Mouse (Mus musculus) limb, embryonic 12.5 days (tissue): ENCODE results near the gene Dnajc5g. TPM values are rescaled to one million over a fixed set of nuclear protein-coding genes. Genes with fewer than 3 reads are reported as not detected.

Source experiments
- ATAC-seq: fragments of 200-750 bp; cut with Nextera tagmentation; 2 replicates; pipeline ENCODE4 v1.8.0; 2017; ENCODE audit warnings: low read depth, moderate TSS enrichment; ENCODE audit not compliant: insufficient number of reproducible peaks, insufficient read depth, low FRiP score, low TSS enrichment
- H3K27ac ChIP-seq: fragments of 300-500 bp; sonication (generic); 2 replicates; pipeline ENCODE4 v1.5.1; 2016; ENCODE audit warnings: mild to moderate bottlenecking, moderate library complexity
- H3K27me3 ChIP-seq: fragments of 300-500 bp; sonication (generic); 2 replicates; pipeline ENCODE4 v1.6.1; 2016; ENCODE audit warnings: mild to moderate bottlenecking, moderate library complexity
- H3K36me3 ChIP-seq: fragments of 300-500 bp; sonication (generic); 2 replicates; pipeline ENCODE4 v1.6.1; 2016; ENCODE audit warnings: mild to moderate bottlenecking, moderate library complexity
- H3K4me1 ChIP-seq: fragments of 300-500 bp; sonication (generic); replicated peaks from 2 replicates; pipeline ENCODE4 v1.6.1; 2016
- H3K4me2 ChIP-seq: fragments of 300-500 bp; sonication (generic); 2 replicates; pipeline ENCODE4 v1.6.1; 2016; ENCODE audit warnings: mild to moderate bottlenecking, moderate library complexity
- H3K4me3 ChIP-seq: fragments of 300-500 bp; sonication (generic); replicated peaks from 2 replicates; pipeline ENCODE4 v1.5.1; 2016; ENCODE audit warnings: mild to moderate bottlenecking
- H3K9ac ChIP-seq: fragments of 300-500 bp; sonication (generic); replicated peaks from 2 replicates; pipeline ENCODE4 v1.6.1; 2016; ENCODE audit warnings: mild to moderate bottlenecking, moderate library complexity
- H3K9me3 ChIP-seq: fragments of 300-500 bp; sonication (generic); 2 replicates; pipeline ENCODE4 v1.6.1; 2016; ENCODE audit warnings: mild to moderate bottlenecking, moderate library complexity
- WGBS: fragments of 180-500 bp; shearing (Covaris S2); methylation state at CpG from one replicate; pipeline ENCODE4 v1.1.7; 2016; 5-methylcytosine and 5-hydroxymethylcytosine counted together
- polyA plus RNA-seq: library from polyadenylated mRNA; unstranded; fragments of >200 nt; fragmentation: Nextera tagmentation; extraction: Ambion mirVana; gene quantifications from 2 replicates; pipeline ENCODE4 v1.2.1, GENCODE M21; 2016

The Dnajc5g gene
- polyA plus RNA-seq, 1 experiment from 2014 or later, result not detected

DNA sequence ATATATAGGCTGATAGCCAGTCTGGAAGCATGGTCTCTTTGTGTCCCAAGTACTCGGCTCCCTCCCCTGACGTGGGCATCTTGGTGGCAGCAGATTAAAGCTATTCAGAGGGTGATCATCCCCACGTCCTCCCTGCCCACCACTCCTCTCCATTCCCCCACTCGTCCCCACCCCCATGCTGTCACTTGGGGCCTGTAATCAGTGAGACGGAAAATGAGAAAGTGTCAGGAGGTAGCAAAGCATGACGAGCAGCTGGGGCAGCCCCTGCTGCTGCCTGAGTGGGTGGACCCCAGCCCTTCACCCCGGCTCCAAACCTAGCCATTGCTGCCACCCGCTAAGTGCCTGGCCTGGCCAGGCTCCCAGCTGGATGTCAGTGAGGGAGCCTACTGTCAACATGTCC, 22.1 kb upstream of the Dnajc5g start:
- H3K9ac ChIP-seq, result no peak overlapping the region
- peaks cover 3% of the 10 kb centered on the region for H3K36me3 ChIP-seq
- peaks cover 49% of the 10 kb centered on the region for H3K27me3 ChIP-seq
- no peak for ATAC-seq
- no peaks in the 10 kb centered on the region for H3K9me3 ChIP-seq
- H3K27ac ChIP-seq, result no peak overlapping the region
- H3K4me1 ChIP-seq, result 0 out of 2 replicates have a peak, but pooled peaks cover 10% of the 10 kb centered on the region
- WGBS, result 18% methylated on average over 8 of the region's 8 CpGs
- H3K4me3 ChIP-seq, result no peak overlapping the region
- no peak overlapping the region for H3K4me2 ChIP-seq

DNA sequence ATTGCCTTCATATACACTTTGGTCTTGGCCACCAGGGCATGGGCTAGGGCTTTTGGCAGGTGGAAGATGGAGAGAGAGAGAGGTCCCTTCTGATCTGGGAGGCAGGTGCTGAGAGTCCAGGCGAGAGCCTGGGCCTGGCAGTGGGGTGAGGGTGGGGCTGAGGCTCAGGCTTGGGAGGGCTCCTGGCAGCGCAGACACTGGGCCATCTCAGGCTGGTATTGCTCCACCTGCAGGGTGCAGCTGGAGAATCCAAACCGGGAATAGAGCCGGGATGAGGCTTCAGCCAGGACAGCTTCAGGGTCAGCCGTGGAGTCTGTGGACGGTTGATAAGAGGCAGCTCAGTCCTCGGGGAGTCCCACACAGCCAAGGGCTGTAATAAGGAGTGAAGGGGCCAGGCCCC, 19.5 kb upstream of the Dnajc5g start:
- H3K36me3 ChIP-seq, result no peaks in the 10 kb centered on the region
- no peak overlapping the region for H3K9ac ChIP-seq
- no peaks in the 10 kb centered on the region for H3K9me3 ChIP-seq
- 32% methylated on average over 7 of the region's 7 CpGs for WGBS
- H3K4me2 ChIP-seq, result no peak overlapping the region
- ATAC-seq, result no peak
- H3K27ac ChIP-seq, result no peak overlapping the region
- no peak overlapping the region for H3K4me3 ChIP-seq
- 0 out of 2 replicates have a peak, but pooled peaks cover 10% of the 10 kb centered on the region for H3K4me1 ChIP-seq
- H3K27me3 ChIP-seq, result peaks cover 75% of the 10 kb centered on the region

DNA sequence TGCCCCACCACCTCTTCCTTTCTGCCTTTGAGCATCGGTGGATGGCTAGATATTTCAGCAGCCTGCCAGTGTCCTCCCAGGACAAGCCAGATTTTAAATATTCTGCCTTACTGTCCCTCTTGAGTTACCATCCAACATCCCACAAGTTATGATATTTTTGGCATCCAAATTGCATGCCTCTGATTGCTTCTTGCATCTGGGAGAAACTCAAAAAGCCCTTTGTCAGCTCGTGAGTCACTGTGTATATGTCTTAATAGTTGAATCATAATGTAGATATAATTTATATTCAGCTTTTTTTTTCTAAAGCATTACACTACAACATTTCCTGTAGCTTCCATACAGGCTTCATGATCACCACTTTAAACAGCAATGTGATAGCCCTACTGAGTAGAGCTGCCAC, 19.0 kb upstream of the Dnajc5g start:
- Histone ChIP-seq H3K27me3 (peaks cover 80% of the 10 kb centered on the region), H3K9ac (no peak overlapping the region), H3K36me3 (no peaks in the 10 kb centered on the region), H3K4me2 (no peak overlapping the region), H3K9me3 (no peaks in the 10 kb centered on the region), H3K4me1 (0 out of 2 replicates have a peak, but pooled peaks cover 10% of the 10 kb centered on the region), H3K4me3 (no peak overlapping the region), H3K27ac (no peak overlapping the region)
- 76% methylated on average over 2 of the region's 2 CpGs for WGBS
- ATAC-seq, result no peak

DNA sequence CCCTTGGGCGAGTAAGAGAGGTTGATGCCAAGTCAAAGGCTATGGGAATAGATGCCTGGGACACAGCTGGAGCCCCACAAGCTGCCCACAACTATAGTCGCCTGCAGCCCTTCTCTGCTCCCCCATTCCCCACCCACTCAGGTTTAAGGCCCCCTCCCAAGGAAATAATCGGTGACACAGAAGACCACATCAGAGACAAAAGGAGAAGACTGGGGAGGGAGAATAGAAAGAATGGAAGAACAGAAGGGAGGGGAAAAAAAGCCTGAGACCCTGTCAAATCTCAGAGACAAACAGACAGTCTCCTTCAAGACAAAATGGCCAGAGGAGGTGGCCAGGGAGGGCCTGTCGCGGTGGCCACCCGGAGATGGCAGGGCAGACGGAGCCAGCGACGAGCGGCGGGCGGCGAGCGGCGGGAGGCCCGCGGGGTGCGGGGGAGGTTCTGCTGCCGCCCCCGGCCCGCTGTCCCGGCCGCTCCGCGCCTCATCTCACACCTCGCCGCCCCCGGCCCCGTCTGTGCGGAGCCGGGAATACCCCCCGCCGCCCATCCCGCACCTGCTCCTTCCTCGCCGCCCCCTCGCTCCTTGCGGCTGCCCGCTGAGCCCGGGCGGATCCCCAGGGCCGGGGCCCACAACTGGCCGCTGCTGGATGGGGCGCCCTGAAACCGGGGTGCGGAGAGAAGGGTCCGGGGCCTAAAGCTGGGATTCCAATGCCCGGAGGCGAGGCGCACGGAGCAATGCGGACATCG, 13.7 kb upstream of the Dnajc5g start:
- Histone ChIP-seq H3K27ac (no peak overlapping the region), H3K4me3 (peak overlapping the region; percentile 43), H3K9me3 (no peaks in the 10 kb centered on the region), H3K36me3 (no peaks in the 10 kb centered on the region), H3K4me2 (peak overlapping the region; percentile 69), H3K9ac (peak overlapping the region; percentile 52), H3K27me3 (peaks cover 100% of the 10 kb centered on the region), H3K4me1 (peaks cover 30% of the 10 kb centered on the region)
- WGBS, result 3% methylated on average over 52 of the region's 53 CpGs
- no peak for ATAC-seq

DNA sequence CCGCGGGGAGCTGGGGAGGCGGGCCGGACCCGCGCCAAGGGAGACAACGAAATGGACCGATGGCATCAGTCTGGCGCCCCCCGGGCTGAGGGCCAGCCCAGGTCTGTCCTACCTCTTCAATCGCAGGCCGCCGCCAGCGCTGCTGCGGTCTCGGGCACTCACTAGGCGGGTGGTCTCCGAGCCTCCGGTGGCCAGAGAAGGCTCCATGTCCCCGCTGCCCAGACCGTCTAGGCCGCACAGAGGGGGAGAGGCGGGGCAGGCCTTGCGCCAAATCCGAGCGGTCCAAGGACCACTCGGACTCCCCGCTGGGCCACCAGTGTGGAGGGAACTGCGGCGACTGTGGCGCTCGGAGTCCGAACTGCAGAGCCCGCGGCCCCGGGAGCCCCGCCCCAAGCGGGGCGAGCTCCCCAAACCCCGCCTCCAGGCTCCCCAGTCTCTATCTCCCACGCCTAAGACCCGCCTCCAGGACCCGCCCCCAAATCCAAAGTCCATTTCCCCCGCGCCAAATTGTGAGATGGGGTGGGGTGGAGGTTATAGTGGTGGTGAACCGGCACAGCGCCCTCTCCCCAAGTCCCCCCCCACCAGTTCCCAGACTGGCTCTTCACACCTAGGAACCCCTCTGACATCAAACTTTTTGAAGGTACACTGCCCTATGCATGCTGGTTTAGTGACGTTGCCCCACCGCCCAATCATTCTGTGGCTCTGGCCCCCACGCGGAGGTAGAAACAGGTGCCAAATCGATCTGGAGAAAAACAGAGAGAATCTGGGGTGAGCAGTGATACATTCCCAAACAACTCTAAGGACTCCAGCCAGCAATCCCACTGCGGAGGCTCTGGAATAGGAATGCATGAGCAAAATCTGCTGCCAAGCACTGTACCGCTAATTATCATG, 12.7 kb upstream of the Dnajc5g start:
- H3K9ac ChIP-seq, result peak overlapping the region; percentile 52
- peaks cover 30% of the 10 kb centered on the region for H3K4me1 ChIP-seq
- H3K36me3 ChIP-seq, result no peaks in the 10 kb centered on the region
- peak overlapping the region; percentile 43 for H3K4me3 ChIP-seq
- under 1% methylated on average over 54 of the region's 54 CpGs for WGBS
- peaks cover 100% of the 10 kb centered on the region for H3K27me3 ChIP-seq
- peak; percentile 33 for ATAC-seq
- H3K9me3 ChIP-seq, result no peaks in the 10 kb centered on the region
- H3K4me2 ChIP-seq, result peak overlapping the region; percentile 69
- no peak overlapping the region for H3K27ac ChIP-seq

DNA sequence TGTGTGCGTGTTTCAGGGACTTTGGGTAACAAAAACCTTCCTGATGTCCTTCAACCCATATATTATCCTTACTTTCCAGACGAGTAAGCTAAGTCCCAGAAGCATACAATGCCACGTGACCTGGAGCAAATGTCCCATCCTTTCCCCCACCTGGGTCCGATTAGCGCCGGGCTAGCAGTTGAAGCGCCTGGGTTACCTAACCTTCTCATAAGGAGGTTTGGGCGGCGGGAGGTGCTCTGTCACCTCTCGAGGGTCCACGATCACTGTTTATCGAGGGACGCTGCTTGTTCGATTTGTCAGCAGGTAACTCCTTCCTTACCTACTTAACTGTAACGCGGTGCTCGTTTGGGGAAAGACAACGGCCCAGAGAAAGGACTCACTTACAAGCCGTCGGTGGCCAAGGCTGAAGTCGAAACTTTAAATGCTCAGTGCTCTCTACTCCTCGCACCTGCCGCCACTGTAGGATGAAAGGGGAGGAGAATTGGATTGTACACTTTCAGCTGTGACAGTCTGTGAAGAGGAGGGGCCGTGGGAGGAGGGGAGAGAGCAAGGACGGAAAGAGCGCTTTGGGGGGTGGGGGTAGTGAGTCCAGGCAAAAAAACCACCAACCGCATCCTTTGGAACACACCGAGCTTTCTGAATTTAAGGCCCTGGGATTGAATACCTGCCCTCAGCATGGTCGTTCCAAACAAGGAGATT, 11.8 kb upstream of the Dnajc5g start:
- Histone ChIP-seq H3K27ac (no peak overlapping the region), H3K9me3 (no peaks in the 10 kb centered on the region), H3K27me3 (peaks cover 99% of the 10 kb centered on the region), H3K4me1 (peaks cover 30% of the 10 kb centered on the region), H3K9ac (no peak overlapping the region), H3K36me3 (no peaks in the 10 kb centered on the region), H3K4me2 (peak overlapping the region; percentile 69), H3K4me3 (peak overlapping the region; percentile 26)
- 3% methylated on average over 28 of the region's 29 CpGs for WGBS
- ATAC-seq, result no peak

DNA sequence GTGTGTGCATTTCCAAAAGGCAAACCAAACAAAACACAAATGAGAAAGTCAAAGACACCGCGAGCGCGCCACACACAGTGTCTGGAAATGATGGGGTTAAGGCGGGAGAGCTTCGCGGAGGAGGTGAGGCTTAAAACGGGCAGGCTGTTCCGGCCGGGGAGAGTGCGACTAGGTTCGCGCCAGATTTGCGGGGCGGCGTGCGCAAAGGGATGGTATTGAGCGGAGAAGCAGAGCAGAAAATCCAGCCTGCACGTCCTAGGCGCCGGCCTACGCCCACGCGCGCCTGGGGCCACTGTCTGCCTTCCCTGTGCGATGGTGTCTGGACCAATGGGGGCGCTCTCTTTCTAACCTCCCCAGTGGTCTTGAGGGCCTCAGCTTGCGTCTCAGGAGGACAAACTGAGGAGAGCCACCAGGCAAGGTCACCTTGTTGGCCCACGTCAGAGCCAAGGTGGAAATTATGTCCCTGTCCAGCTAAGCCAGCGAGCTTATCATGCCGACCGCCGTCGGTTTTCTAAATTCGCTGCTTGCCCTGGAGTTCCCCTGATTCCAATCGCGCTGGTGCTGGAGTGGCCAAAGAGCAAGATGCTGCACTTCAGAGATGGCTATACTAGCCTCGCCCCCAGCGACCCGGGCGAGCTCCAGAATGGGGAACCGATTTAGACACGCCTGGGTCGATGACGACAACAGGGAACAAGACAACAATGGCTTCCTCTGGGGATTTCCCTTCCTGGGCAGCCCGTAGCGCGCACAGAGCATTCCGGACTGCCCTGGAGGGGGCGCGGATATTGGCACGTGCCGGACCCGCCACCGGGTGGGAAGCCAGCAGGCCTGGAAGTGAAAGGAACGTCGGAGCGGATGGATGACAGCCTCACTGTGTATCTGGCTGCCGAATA, 11.0 kb upstream of the Dnajc5g start:
- Histone ChIP-seq H3K9me3 (no peaks in the 10 kb centered on the region), H3K27me3 (peaks cover 98% of the 10 kb centered on the region), H3K4me1 (peaks cover 30% of the 10 kb centered on the region), H3K9ac (no peak overlapping the region), H3K4me2 (peak overlapping the region; percentile 69), H3K27ac (no peak overlapping the region), H3K4me3 (peak overlapping the region; percentile 26), H3K36me3 (no peaks in the 10 kb centered on the region)
- ATAC-seq, result no peak
- under 1% methylated on average over 59 of the region's 59 CpGs for WGBS

DNA sequence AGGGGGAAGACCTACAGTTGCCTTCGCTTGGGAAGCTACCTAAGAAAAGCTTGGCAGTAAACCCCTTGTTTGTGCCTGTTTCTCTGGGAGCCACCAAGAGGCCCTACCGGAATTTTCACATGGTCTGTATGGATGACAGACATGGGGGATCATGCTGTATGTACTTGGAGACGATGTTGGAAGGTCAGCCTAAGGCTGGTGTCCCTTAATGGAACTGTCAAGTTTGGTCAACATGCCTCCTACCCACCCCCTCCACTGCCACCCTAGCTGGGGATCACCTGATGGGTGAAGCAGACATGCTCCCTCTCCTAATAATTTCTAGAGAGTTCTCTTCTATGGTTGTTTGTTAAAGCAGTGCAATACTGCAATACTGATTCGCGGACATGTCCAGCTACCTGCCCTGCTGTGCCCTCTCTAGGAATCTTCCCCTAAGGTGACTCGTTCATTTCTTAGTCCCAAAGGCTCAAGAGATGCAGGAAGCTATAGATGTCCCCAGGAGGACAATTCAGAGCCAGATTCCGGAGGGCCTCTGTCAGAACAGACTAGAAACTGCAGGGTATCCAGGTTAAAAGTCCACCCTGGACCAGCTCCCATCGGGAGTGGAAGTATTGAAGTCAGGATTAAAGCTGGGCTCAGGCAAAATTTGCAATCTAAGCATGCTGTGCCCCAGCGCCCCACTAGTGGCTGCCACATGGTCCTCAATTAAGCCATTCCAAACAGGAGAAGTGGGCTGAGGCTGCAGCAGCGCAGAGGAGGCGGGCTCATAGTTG, 10.2 kb upstream of the Dnajc5g start:
- H3K9ac ChIP-seq, result no peak overlapping the region
- H3K27ac ChIP-seq, result no peak overlapping the region
- H3K4me2 ChIP-seq, result peak overlapping the region; percentile 69
- H3K27me3 ChIP-seq, result peaks cover 92% of the 10 kb centered on the region
- peak overlapping the region; percentile 26; the same call in 1 of the 2 replicates for H3K4me3 ChIP-seq
- WGBS, result 20% methylated on average over 11 of the region's 11 CpGs
- H3K9me3 ChIP-seq, result no peaks in the 10 kb centered on the region
- H3K36me3 ChIP-seq, result no peaks in the 10 kb centered on the region
- ATAC-seq, result no peak
- H3K4me1 ChIP-seq, result peaks cover 30% of the 10 kb centered on the region

DNA sequence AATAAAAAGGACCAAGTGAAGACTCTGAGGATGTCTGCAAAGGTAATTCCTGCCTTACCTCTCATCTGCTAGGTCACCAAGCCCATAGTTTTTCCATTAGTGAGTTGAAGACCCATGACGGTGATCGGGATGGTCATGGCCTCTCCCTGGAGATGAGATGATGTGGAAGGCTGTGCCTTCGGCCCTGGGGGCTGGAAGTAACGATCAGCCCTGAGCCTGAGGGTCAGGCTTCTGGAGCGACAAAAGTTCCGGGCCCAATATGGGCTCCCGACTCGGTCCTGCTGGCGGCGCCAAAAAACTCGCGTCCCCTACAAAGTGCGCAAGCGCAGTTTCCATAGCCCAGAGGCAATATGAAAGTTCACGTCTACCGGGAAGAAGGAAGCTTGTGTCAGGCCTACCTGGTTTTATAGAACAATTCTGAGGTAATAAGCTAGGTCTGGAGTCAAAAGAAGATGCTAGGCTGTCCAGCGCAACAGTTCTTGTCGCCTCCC, 2.0 kb downstream of the Dnajc5g start, which contains the start of gene Slc30a3:
TSS of gene Slc30a3 (minus strand) at position 238 of the 491 bp plus-strand sequence.
- ATAC-seq, result no peak
- Histone ChIP-seq H3K27me3 (peaks cover 21% of the 10 kb centered on the region), H3K9me3 (no peaks in the 10 kb centered on the region), H3K4me2 (no peak within 1 kb of the TSS), H3K4me1 (no peaks in the 10 kb centered on the region), H3K36me3 (no peaks in the 10 kb centered on the region), H3K27ac (no peak within 1 kb of the TSS), H3K4me3 (no peak within 1 kb of the TSS), H3K9ac (no peak within 1 kb of the TSS)
- 91% methylated on average over 18 of the region's 18 CpGs for WGBS
